In genomic region chr5:102803675-102804074, GRCm38 (mm10) we compare ENCODE assay signal across 13 mouse cellular contexts.
DNase-seq lines count a peak whose midpoint lies in the region; ATAC-seq and TF ChIP-seq lines count a peak whose summit lies in the region.
"Had no signal": no experiment of that assay in that cellular context is flagged by ENCODE, and none has a peak within 500 bp of the region (broad histone marks: within the 10 kb centered on the region; RNA-seq: fewer than 3 reads in every experiment).

No protein-coding gene starts in this region.

- no peak for ATAC-seq in hindbrain, postnatal 0 days
- ATAC-seq: forebrain, postnatal 0 days; intestine, embryonic 15.5 days had no signal

- no peaks in the 10 kb centered on the region for H3K27me3 ChIP-seq in myocyte (ENCODE audit: control insufficient read depth, insufficient read depth, insufficient read length)
- no peaks in the 10 kb centered on the region for H3K27me3 ChIP-seq in hindbrain, postnatal 0 days (ENCODE audit: insufficient read depth, low read length)
- H3K27me3 ChIP-seq: intestine, embryonic 15.5 days had no signal

- H3K4me2 ChIP-seq in myocyte (ENCODE audit: low read depth) = peak overlapping the region; percentile 42
- H3K4me2 ChIP-seq in hindbrain, postnatal 0 days (ENCODE audit: low read depth, low read length) = no peak overlapping the region
- H3K4me2 ChIP-seq: intestine, embryonic 15.5 days had no signal

- no peaks in the 10 kb centered on the region for H3K4me1 ChIP-seq in hindbrain, postnatal 0 days (ENCODE audit: insufficient read depth, low read length)
- H3K4me1 ChIP-seq: intestine, embryonic 15.5 days had no signal

- H3K36me3 ChIP-seq in myocyte (ENCODE audit: control insufficient read depth, insufficient read depth) = no peaks in the 10 kb centered on the region
- H3K36me3 ChIP-seq in hindbrain, postnatal 0 days (ENCODE audit: insufficient read depth, low read length) = no peaks in the 10 kb centered on the region
- H3K36me3 ChIP-seq: intestine, embryonic 15.5 days; midbrain, embryonic 10.5 days had no signal

- DNase-seq in kidney, adult 11 months = peak; percentile 45
- no peak for DNase-seq in kidney, adult 18-20 months
- DNase-seq in kidney, adult 9 months = peak; percentile 69
- peak; percentile 55 for DNase-seq in kidney, postnatal 14 days
- DNase-seq in right cerebral cortex, postnatal 4 days = no peak
- no peak for DNase-seq in hindbrain, postnatal 0 days (ENCODE audit: low spot score)
- DNase-seq: cerebellum, adult 11-12 months; forebrain, postnatal 0 days; gastrocnemius, postnatal 36 days; layer of hippocampus, postnatal 36 days had no signal

- no peak overlapping the region for H3ac ChIP-seq in myocyte (ENCODE audit: control insufficient read depth, insufficient read length)

- H3K9ac ChIP-seq in hindbrain, postnatal 0 days (replicated peaks; ENCODE audit: low read length) = no peak overlapping the region
- H3K9ac ChIP-seq: forebrain, postnatal 0 days; intestine, embryonic 15.5 days had no signal

- no peaks in the 10 kb centered on the region for H3K9me3 ChIP-seq in hindbrain, postnatal 0 days (ENCODE audit: low read length)
- H3K9me3 ChIP-seq: intestine, embryonic 15.5 days; midbrain, embryonic 10.5 days had no signal

- TF ChIP-seq POLR2A in myocyte (IDR thresholded peaks at IDR 0.05; ENCODE audit: insufficient read length, low read depth) = no peak

- no peak overlapping the region for H3K4me3 ChIP-seq in myocyte
- no peak overlapping the region for H3K4me3 ChIP-seq in hindbrain, postnatal 0 days (ENCODE audit: low read length)
- H3K4me3 ChIP-seq: intestine, embryonic 15.5 days; midbrain, embryonic 10.5 days had no signal

- 44% methylated on average over 4 of the region's 4 CpGs for WGBS in hindbrain, postnatal 0 days

- H3K27ac ChIP-seq in hindbrain, postnatal 0 days = no peak overlapping the region
- H3K27ac ChIP-seq: intestine, embryonic 15.5 days; midbrain, embryonic 10.5 days had no signal

- H3K79me2 ChIP-seq in myocyte (ENCODE audit: control insufficient read depth, insufficient read depth) = no peaks in the 10 kb centered on the region

- TF ChIP-seq CTCF in hindbrain, postnatal 0 days (IDR thresholded peaks at IDR 0.05; ENCODE audit: low read depth) = no peak

TF ChIP-seq in myocyte, 11 proteins besides CTCF, POLR2A, EP300 and RAD21:
- peak in 2 of 3 experiments; percentile 64 to 67 for TF ChIP-seq MYOG (IDR thresholded peaks at IDR 0.05; ENCODE audit: control insufficient read depth in 1 of 3, insufficient read depth in 1 of 3, insufficient read length in 2 of 3, low read depth in 2 of 3)
- TF ChIP-seq E2F4 (IDR thresholded peaks at IDR 0.05; ENCODE audit: insufficient read depth) = no peak
- no peak for TF ChIP-seq POLR2AphosphoS2 (IDR thresholded peaks at IDR 0.05; ENCODE audit: insufficient read length, low read depth)
- TF ChIP-seq USF1 (IDR thresholded peaks at IDR 0.05; ENCODE audit: low read depth) = no peak
- TF ChIP-seq TCF3 (IDR thresholded peaks at IDR 0.05; ENCODE audit: insufficient read length, low read depth) = no peak
- no peak for TF ChIP-seq CEBPB (IDR thresholded peaks at IDR 0.05; ENCODE audit: insufficient read depth, poor library complexity, severe bottlenecking)
- TF ChIP-seq MYOD1 (IDR thresholded peaks at IDR 0.05; ENCODE audit: control insufficient read depth in 1 of 3, insufficient read length in 2 of 3, low read depth in 2 of 3) = peak; percentile 21 to 67 (median 66)
- TF ChIP-seq MAX (IDR thresholded peaks at IDR 0.05; ENCODE audit: low read depth) = no peak
- TF ChIP-seq TCF12 (IDR thresholded peaks at IDR 0.05; ENCODE audit: insufficient read depth, poor library complexity, severe bottlenecking) = peak; percentile 44
- no peak for TF ChIP-seq SRF (IDR thresholded peaks at IDR 0.05; ENCODE audit: control insufficient read depth, insufficient read length, low read depth)

Comparison
In these comparisons a context has a peak if more than half of its experiments do, and no peak if none do; other contexts are left out.
1. DNase-seq: peak in kidney, adult 11 months (single experiment), kidney, adult 9 months (single experiment) and kidney, postnatal 14 days (single experiment); none in kidney, adult 18-20 months (single experiment), right cerebral cortex, postnatal 4 days (single experiment) and hindbrain, postnatal 0 days (single experiment).